Mouse (Mus musculus): ENCODE results near the gene Gm9857.

- no peak for TF ChIP-seq CTCF (IDR thresholded peaks at IDR 0.05; ENCODE audit: low read depth, low read length)
- TF ChIP-seq GATA1 (IDR thresholded peaks at IDR 0.05; ENCODE audit: borderline replicate concordance, low read length), result no peak
- no peak for TF ChIP-seq TAL1 (conservative IDR thresholded peaks at IDR 0.05; ENCODE audit: low read depth, low read length)
- TF ChIP-seq POLR2AphosphoS5 (IDR thresholded peaks at IDR 0.05; ENCODE audit: insufficient replicate concordance, low read depth, low read length), result no peak
Measured at GRCm38 (mm10) chr3:108911081-108911547, 29.1 kb downstream of the Gm9857 start.
